Mouse (Mus musculus) splenic B cell, adult 2 months (primary cell): ENCODE measurements around the gene Amotl1.

Experiments
- DNase-seq: peaks from one replicate; pipeline ENCODE4 v3.0.0-alpha.2; 2011; ENCODE audit warnings: low read depth, low spot score
- H3K27me3 ChIP-seq: 2 replicates; pipeline ENCODE4 v1.6.1; 2012; ENCODE audit warnings: mild to moderate bottlenecking, low read length, moderate library complexity, mixed read lengths; ENCODE audit not compliant: control insufficient read depth, poor library complexity, insufficient read depth, severe bottlenecking
- H3K36me3 ChIP-seq: 2 replicates; pipeline ENCODE4 v1.6.1; 2012; ENCODE audit warnings: mild to moderate bottlenecking, low read length, moderate library complexity, mixed read lengths; ENCODE audit not compliant: control insufficient read depth, poor library complexity, insufficient read depth, severe bottlenecking

The Amotl1 gene

GRCm38 (mm10) chr9:14654010-14654409 lies 9.2 kb upstream of the Amotl1 start:
- H3K36me3 ChIP-seq: no peaks in the 10 kb centered on the region
- H3K27me3 ChIP-seq: no peaks in the 10 kb centered on the region
- peak; percentile 23 for DNase-seq

GRCm38 (mm10) chr9:14652761-14653160 lies 7.9 kb upstream of the Amotl1 start:
- no peaks in the 10 kb centered on the region for H3K27me3 ChIP-seq
- DNase-seq: no peak

GRCm38 (mm10) chr9:14647849-14648248 lies 3.0 kb upstream of the Amotl1 start:
- no peaks in the 10 kb centered on the region for H3K27me3 ChIP-seq
- no peak for DNase-seq
- H3K36me3 ChIP-seq: no peaks in the 10 kb centered on the region

More at GRCm38 (mm10) chr9:14652761-14653160, 7.9 kb upstream of the Amotl1 start:
- no peaks in the 10 kb centered on the region for H3K36me3 ChIP-seq

GRCm38 (mm10) chr9:14646641-14647040 lies 1.8 kb upstream of the Amotl1 start:
- DNase-seq: no peak
- H3K27me3 ChIP-seq: no peaks in the 10 kb centered on the region
- no peaks in the 10 kb centered on the region for H3K36me3 ChIP-seq

- no peak for DNase-seq
- no peaks in the 10 kb centered on the region for H3K36me3 ChIP-seq
Observed at GRCm38 (mm10) chr9:14646061-14646460, 1.2 kb upstream of the Amotl1 start.

GRCm38 (mm10) chr9:14643328-14643727 lies 1.5 kb downstream of the Amotl1 start:
- no peaks in the 10 kb centered on the region for H3K36me3 ChIP-seq
- no peaks in the 10 kb centered on the region for H3K27me3 ChIP-seq
- DNase-seq: no peak

More at GRCm38 (mm10) chr9:14646061-14646460, 1.2 kb upstream of the Amotl1 start:
- H3K27me3 ChIP-seq: no peaks in the 10 kb centered on the region

- H3K36me3 ChIP-seq: no peaks in the 10 kb centered on the region
- no peaks in the 10 kb centered on the region for H3K27me3 ChIP-seq
- DNase-seq: no peak
Observed at GRCm38 (mm10) chr9:14642251-14643021, 2.4 kb downstream of the Amotl1 start.

- DNase-seq: peak; percentile 1
- Histone ChIP-seq H3K36me3 (no peaks in the 10 kb centered on the region), H3K27me3 (no peaks in the 10 kb centered on the region)
Observed at GRCm38 (mm10) chr9:14641310-14642067, 3.4 kb downstream of the Amotl1 start.

- DNase-seq: no peak
- Histone ChIP-seq H3K36me3 (no peaks in the 10 kb centered on the region), H3K27me3 (no peaks in the 10 kb centered on the region)
Observed at GRCm38 (mm10) chr9:14636244-14636643, 8.6 kb downstream of the Amotl1 start.

- no peak for DNase-seq
- Histone ChIP-seq H3K36me3 (no peaks in the 10 kb centered on the region), H3K27me3 (no peaks in the 10 kb centered on the region)
Observed at GRCm38 (mm10) chr9:14635551-14635950, 9.3 kb downstream of the Amotl1 start.

- H3K27me3 ChIP-seq: no peaks in the 10 kb centered on the region
- no peak for DNase-seq
Observed at GRCm38 (mm10) chr9:14634155-14634554, 10.7 kb downstream of the Amotl1 start.

GRCm38 (mm10) chr9:14632365-14633163 lies 12.3 kb downstream of the Amotl1 start:
- no peak for DNase-seq

More at GRCm38 (mm10) chr9:14634155-14634554, 10.7 kb downstream of the Amotl1 start:
- H3K36me3 ChIP-seq: no peaks in the 10 kb centered on the region

GRCm38 (mm10) chr9:14631729-14632128 lies 13.1 kb downstream of the Amotl1 start:
- no peaks in the 10 kb centered on the region for H3K27me3 ChIP-seq
- DNase-seq: no peak
- H3K36me3 ChIP-seq: no peaks in the 10 kb centered on the region

More at GRCm38 (mm10) chr9:14632365-14633163, 12.3 kb downstream of the Amotl1 start:
- no peaks in the 10 kb centered on the region for H3K36me3 ChIP-seq
- H3K27me3 ChIP-seq: no peaks in the 10 kb centered on the region

GRCm38 (mm10) chr9:14627525-14627924 lies 17.3 kb downstream of the Amotl1 start:
- no peak for DNase-seq

More at GRCm38 (mm10) chr9:14627525-14627924, 17.3 kb downstream of the Amotl1 start:
- Histone ChIP-seq H3K36me3 (no peaks in the 10 kb centered on the region), H3K27me3 (no peaks in the 10 kb centered on the region)
